Mouse (Mus musculus) intestine, embryonic 14.5 days (tissue): ENCODE data around the gene Sdha. TPM values are rescaled to one million over a fixed set of nuclear protein-coding genes. Genes with fewer than 3 reads are reported as not detected.
A peak's percentile ranks its signal among the peaks of the same experiment; 100 is the strongest.

Experiments
- ATAC-seq: fragments of 200-750 bp; cut with Nextera tagmentation; replicated peaks from 2 replicates; pipeline ENCODE4 v1.8.0; 2017; ENCODE audit warnings: low read depth, moderate number of reproducible peaks, moderate TSS enrichment, moderate library complexity; ENCODE audit not compliant: low FRiP score, low TSS enrichment
- DNase-seq: peaks from one replicate; pipeline ENCODE4 v3.0.0-alpha.2; 2018; ENCODE audit warnings: low spot score
- H3K27ac ChIP-seq: fragments of 300-500 bp; sonication (generic); 2 replicates; pipeline ENCODE4 v1.5.1; 2014; ENCODE audit warnings: low read depth, mild to moderate bottlenecking, control low read depth
- H3K27me3 ChIP-seq: fragments of 300-500 bp; sonication (generic); replicated peaks from 2 replicates; pipeline ENCODE4 v1.6.1; 2014; ENCODE audit warnings: low read length, control low read depth; ENCODE audit not compliant: control insufficient read depth, insufficient read depth
- H3K36me3 ChIP-seq: fragments of 300-500 bp; sonication (generic); 2 replicates; pipeline ENCODE4 v1.6.1; 2014; ENCODE audit warnings: low read length, control low read depth; ENCODE audit not compliant: control insufficient read depth, insufficient read depth
- H3K4me1 ChIP-seq: fragments of 300-500 bp; sonication (generic); replicated peaks from 2 replicates; pipeline ENCODE4 v1.6.1; 2014; ENCODE audit warnings: low read length, control low read depth, mixed read lengths; ENCODE audit not compliant: control insufficient read depth, insufficient read depth
- H3K4me2 ChIP-seq: fragments of 300-500 bp; sonication (generic); 2 replicates; pipeline ENCODE4 v1.6.1; 2014; ENCODE audit warnings: low read length
- H3K4me3 ChIP-seq: fragments of 300-500 bp; sonication (generic); 2 replicates; pipeline ENCODE4 v1.5.1; 2014; ENCODE audit warnings: low read depth, low read length, control low read depth, mixed read lengths
- H3K9ac ChIP-seq: fragments of 300-500 bp; sonication (generic); 2 replicates; pipeline ENCODE4 v1.6.1; 2014; ENCODE audit warnings: mild to moderate bottlenecking, low read length
- H3K9me3 ChIP-seq: fragments of 300-500 bp; sonication (generic); 2 replicates; pipeline ENCODE4 v1.6.1; 2016; ENCODE audit warnings: low read length, control low read depth; ENCODE audit not compliant: control insufficient read depth
- WGBS: fragments of 180-500 bp; shearing (Covaris S2); extraction: QIAGEN DNeasy Blood & Tissue Kit; methylation state at CpG from one replicate; pipeline ENCODE4 v1.1.7; 2014; 5-methylcytosine and 5-hydroxymethylcytosine counted together
- polyA plus RNA-seq: library from polyadenylated mRNA; unstranded; fragments of >200 nt; fragmentation: Nextera tagmentation; extraction: Ambion mirVana; gene quantifications from 2 replicates; pipeline ENCODE4 v1.2.1, GENCODE M21; 2014

Sdha gene
- polyA plus RNA-seq, 1 experiment from 2014 or later, result 243 TPM

GRCm38 (mm10) chr13:74316386-74316785 is 33.7 kb downstream of the Sdha start:
- peaks cover 6% of the 10 kb centered on the region for H3K4me1 ChIP-seq
- DNase-seq (no peak), ATAC-seq (no peak)
- peaks cover 20% of the 10 kb centered on the region for H3K36me3 ChIP-seq
- H3K4me3 ChIP-seq, result peak overlapping the region; percentile 74
- H3K4me2 ChIP-seq, result peak overlapping the region; percentile 71
- H3K9ac ChIP-seq, result peak overlapping the region; percentile 71
- no peaks in the 10 kb centered on the region for H3K27me3 ChIP-seq
- peak overlapping the region; percentile 40; the same call in 1 of the 2 replicates for H3K27ac ChIP-seq
- 26% methylated on average over 4 of the region's 4 CpGs for WGBS
- no peaks in the 10 kb centered on the region for H3K9me3 ChIP-seq

DNA sequence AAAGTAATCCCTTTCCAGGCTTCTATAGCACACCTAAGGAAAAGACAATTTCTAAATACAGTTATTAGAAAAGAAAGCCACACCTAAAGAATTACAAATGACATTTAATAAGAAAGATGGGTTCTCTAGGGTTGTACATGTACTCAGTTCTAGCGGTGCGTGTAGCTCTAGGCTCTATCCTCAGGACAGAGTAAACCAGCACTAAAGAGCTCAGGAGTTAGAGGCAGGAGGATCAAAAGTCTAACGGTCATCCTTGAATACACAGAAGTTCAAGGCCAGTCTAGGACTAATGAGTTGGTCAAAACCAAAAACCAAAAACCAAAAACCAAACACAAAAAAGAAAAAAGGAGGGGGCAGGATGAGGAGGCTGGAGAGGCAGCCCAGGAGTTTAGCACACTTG is 35.5 kb downstream of the Sdha start:
- WGBS, result 97% methylated on average over 3 of the region's 3 CpGs

GRCm38 (mm10) chr13:74305780-74306179 is 44.3 kb downstream of the Sdha start:
- H3K9me3 ChIP-seq, result no peaks in the 10 kb centered on the region
- H3K4me3 ChIP-seq, result no peak overlapping the region
- H3K36me3 ChIP-seq, result peaks cover 84% of the 10 kb centered on the region
- H3K27me3 ChIP-seq, result no peaks in the 10 kb centered on the region
- ATAC-seq (no peak), DNase-seq (no peak)
- H3K27ac ChIP-seq, result no peak overlapping the region
- H3K4me2 ChIP-seq, result no peak overlapping the region
- WGBS, result 96% methylated on average over 1 of the region's 1 CpGs
- no peaks in the 10 kb centered on the region for H3K4me1 ChIP-seq
- H3K9ac ChIP-seq, result no peak overlapping the region

More for the DNA sequence above, 35.5 kb downstream of the Sdha start:
- Histone ChIP-seq H3K4me1 (peaks cover 6% of the 10 kb centered on the region), H3K9ac (no peak overlapping the region), H3K4me3 (no peak overlapping the region), H3K9me3 (no peaks in the 10 kb centered on the region), H3K27ac (no peak overlapping the region), H3K27me3 (no peaks in the 10 kb centered on the region), H3K36me3 (peaks cover 23% of the 10 kb centered on the region), H3K4me2 (no peak overlapping the region)
- no peak for DNase-seq
- no peak for ATAC-seq

GRCm38 (mm10) chr13:74305380-74305779 is 44.7 kb downstream of the Sdha start:
- 95% methylated on average over 6 of the region's 6 CpGs for WGBS
- Histone ChIP-seq H3K27ac (no peak overlapping the region), H3K9me3 (no peaks in the 10 kb centered on the region), H3K4me1 (no peaks in the 10 kb centered on the region), H3K27me3 (no peaks in the 10 kb centered on the region), H3K4me2 (no peak overlapping the region), H3K9ac (no peak overlapping the region), H3K4me3 (no peak overlapping the region), H3K36me3 (peaks cover 80% of the 10 kb centered on the region)
- ATAC-seq, result no peak
- DNase-seq, result no peak

GRCm38 (mm10) chr13:74302050-74303037 is 47.7 kb downstream of the Sdha start:
- H3K4me3 ChIP-seq, result no peak overlapping the region
- WGBS, result 83% methylated on average over 10 of the region's 10 CpGs
- H3K9ac ChIP-seq, result no peak overlapping the region
- H3K4me2 ChIP-seq, result no peak overlapping the region
- H3K36me3 ChIP-seq, result peaks cover 52% of the 10 kb centered on the region
- ATAC-seq, result 0 out of 2 replicates have a peak, but pooled peaks have one; percentile 23
- no peaks in the 10 kb centered on the region for H3K27me3 ChIP-seq
- no peak overlapping the region for H3K27ac ChIP-seq
- no peak for DNase-seq
- no peaks in the 10 kb centered on the region for H3K4me1 ChIP-seq
- H3K9me3 ChIP-seq, result no peaks in the 10 kb centered on the region

- Histone ChIP-seq H3K4me1 (no peaks in the 10 kb centered on the region), H3K27ac (no peak overlapping the region), H3K4me3 (no peak overlapping the region), H3K4me2 (no peak overlapping the region), H3K27me3 (no peaks in the 10 kb centered on the region), H3K9ac (no peak overlapping the region), H3K9me3 (no peaks in the 10 kb centered on the region), H3K36me3 (peaks cover 45% of the 10 kb centered on the region)
- WGBS, result 65% methylated on average over 6 of the region's 6 CpGs
- DNase-seq, result peak; percentile 55
- ATAC-seq, result peak; percentile 63
Observed at GRCm38 (mm10) chr13:74301607-74301984, 48.5 kb downstream of the Sdha start.

- 43% methylated on average over 4 of the region's 4 CpGs for WGBS
- ATAC-seq (peak; percentile 77), DNase-seq (peak; percentile 82)
- Histone ChIP-seq H3K27ac (no peak overlapping the region), H3K36me3 (peaks cover 39% of the 10 kb centered on the region), H3K4me2 (no peak overlapping the region), H3K9me3 (no peaks in the 10 kb centered on the region), H3K9ac (no peak overlapping the region), H3K27me3 (no peaks in the 10 kb centered on the region), H3K4me3 (no peak overlapping the region), H3K4me1 (no peaks in the 10 kb centered on the region)
Observed at GRCm38 (mm10) chr13:74300925-74301606, 49.0 kb downstream of the Sdha start.

GRCm38 (mm10) chr13:74296376-74296775 is 53.7 kb downstream of the Sdha start:
- WGBS, result 72% methylated on average over 7 of the region's 7 CpGs
- Histone ChIP-seq H3K4me2 (no peak overlapping the region), H3K27ac (no peak overlapping the region), H3K4me1 (no peaks in the 10 kb centered on the region), H3K9ac (no peak overlapping the region), H3K4me3 (no peak overlapping the region), H3K9me3 (no peaks in the 10 kb centered on the region), H3K36me3 (no peaks in the 10 kb centered on the region), H3K27me3 (peaks cover 9% of the 10 kb centered on the region; the same call in 1 of the 2 replicates)
- no peak for DNase-seq
- ATAC-seq, result no peak
